Mouse (Mus musculus): ENCODE results near the gene C2cd4a. TPM values are rescaled to one million over a fixed set of nuclear protein-coding genes. Genes with fewer than 3 reads are reported as not detected.

The C2cd4a gene
- total and polyA plus RNA-seq, 2 experiments from 2014 or later: not detected

GRCm38 (mm10) chr9:67845648-67846047 lies 13.5 kb upstream of the C2cd4a start:
- ATAC-seq (ENCODE audit: insufficient read depth, low read depth) (no peak), DNase-seq (ENCODE audit: low spot score) (no peak)
- Histone ChIP-seq H3K4me1 (ENCODE audit: control insufficient read depth, insufficient read depth) (peaks cover 15% of the 10 kb centered on the region; the same call in 1 of the 2 replicates), H3K36me3 (replicated peaks; ENCODE audit: control insufficient read depth, insufficient read depth, low read length) (peaks cover 4% of the 10 kb centered on the region; the same call in 1 of the 2 replicates), H3K27ac (ENCODE audit: low read depth) (peak overlapping the region; percentile 8; the same call in 1 of the 2 replicates), H3K4me2 (ENCODE audit: low read depth, low read length) (no peak overlapping the region), H3K9me3 (replicated peaks; ENCODE audit: control insufficient read depth, low read length) (no peaks in the 10 kb centered on the region), H3K27me3 (ENCODE audit: control insufficient read depth, insufficient read depth, low read length) (no peaks in the 10 kb centered on the region), H3K4me3 (ENCODE audit: low read depth, low read length) (no peak overlapping the region), H3K9ac (replicated peaks; ENCODE audit: low read depth, low read length) (no peak overlapping the region)
- TF ChIP-seq CTCF (IDR thresholded peaks at IDR 0.05; ENCODE audit: low read depth): no peak
- TF ChIP-seq EP300 (IDR thresholded peaks at IDR 0.05; ENCODE audit: low read depth): no peak
- WGBS: 62% methylated on average over 5 of the region's 5 CpGs

DNA sequence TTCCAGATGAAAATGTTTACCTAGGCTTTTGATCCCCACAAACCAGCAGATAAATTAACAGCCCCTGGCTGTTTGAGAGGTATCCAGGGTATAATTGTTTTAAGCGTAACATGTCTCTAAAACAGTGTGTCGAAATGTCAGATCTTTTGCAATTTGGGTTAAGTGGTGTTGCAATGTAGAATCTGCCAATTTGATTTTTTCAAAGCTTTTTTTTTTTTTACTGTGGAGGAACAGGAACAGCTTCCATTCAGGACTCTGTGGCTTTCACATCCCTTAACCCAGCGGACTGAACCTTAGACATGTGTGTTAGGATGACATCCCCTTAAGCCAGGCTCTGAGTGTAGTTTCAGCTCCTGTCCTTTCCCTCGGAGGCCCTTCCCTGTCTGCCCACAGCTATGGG lies 12.9 kb upstream of the C2cd4a start:
- Histone ChIP-seq H3K36me3 (replicated peaks; ENCODE audit: control insufficient read depth, insufficient read depth, low read length) (peaks cover 4% of the 10 kb centered on the region; the same call in 1 of the 2 replicates), H3K4me1 (ENCODE audit: control insufficient read depth, insufficient read depth) (peaks cover 17% of the 10 kb centered on the region; the same call in 1 of the 2 replicates), H3K4me2 (ENCODE audit: low read depth, low read length) (no peak overlapping the region), H3K4me3 (ENCODE audit: low read depth, low read length) (no peak overlapping the region), H3K9ac (replicated peaks; ENCODE audit: low read depth, low read length) (no peak overlapping the region), H3K27ac (ENCODE audit: low read depth) (peak overlapping the region; percentile 8; the same call in 1 of the 2 replicates), H3K9me3 (replicated peaks; ENCODE audit: control insufficient read depth, low read length) (no peaks in the 10 kb centered on the region), H3K27me3 (ENCODE audit: control insufficient read depth, insufficient read depth, low read length) (no peaks in the 10 kb centered on the region)
- 81% methylated on average over 4 of the region's 4 CpGs for WGBS
- TF ChIP-seq EP300 (IDR thresholded peaks at IDR 0.05; ENCODE audit: low read depth): no peak
- no peak for TF ChIP-seq CTCF (IDR thresholded peaks at IDR 0.05; ENCODE audit: low read depth)
- ATAC-seq (ENCODE audit: insufficient read depth, low read depth): no peak
- DNase-seq (ENCODE audit: low spot score): no peak

- no peak overlapping the region for H3K4me2 ChIP-seq (ENCODE audit: low read depth, low read length)
- TF ChIP-seq CTCF (IDR thresholded peaks at IDR 0.05; ENCODE audit: low read depth): no peak
- TF ChIP-seq EP300 (IDR thresholded peaks at IDR 0.05; ENCODE audit: low read depth): no peak
- no peaks in the 10 kb centered on the region for H3K9me3 ChIP-seq (replicated peaks; ENCODE audit: control insufficient read depth, low read length)
- ATAC-seq (ENCODE audit: insufficient read depth, low read depth): no peak
- H3K27ac ChIP-seq (ENCODE audit: low read depth): no peak overlapping the region
- H3K9ac ChIP-seq (replicated peaks; ENCODE audit: low read depth, low read length): no peak overlapping the region
- H3K36me3 ChIP-seq (replicated peaks; ENCODE audit: control insufficient read depth, insufficient read depth, low read length): peaks cover 4% of the 10 kb centered on the region; the same call in 1 of the 2 replicates
- peaks cover 20% of the 10 kb centered on the region; the same call in 1 of the 2 replicates for H3K4me1 ChIP-seq (ENCODE audit: control insufficient read depth, insufficient read depth)
- no peaks in the 10 kb centered on the region for H3K27me3 ChIP-seq (ENCODE audit: control insufficient read depth, insufficient read depth, low read length)
- DNase-seq (ENCODE audit: low spot score): peak; percentile 17
- 21% methylated on average over 5 of the region's 5 CpGs for WGBS
- H3K4me3 ChIP-seq (ENCODE audit: low read depth, low read length): no peak overlapping the region
Observed at GRCm38 (mm10) chr9:67842797-67843196, 10.7 kb upstream of the C2cd4a start.

DNA sequence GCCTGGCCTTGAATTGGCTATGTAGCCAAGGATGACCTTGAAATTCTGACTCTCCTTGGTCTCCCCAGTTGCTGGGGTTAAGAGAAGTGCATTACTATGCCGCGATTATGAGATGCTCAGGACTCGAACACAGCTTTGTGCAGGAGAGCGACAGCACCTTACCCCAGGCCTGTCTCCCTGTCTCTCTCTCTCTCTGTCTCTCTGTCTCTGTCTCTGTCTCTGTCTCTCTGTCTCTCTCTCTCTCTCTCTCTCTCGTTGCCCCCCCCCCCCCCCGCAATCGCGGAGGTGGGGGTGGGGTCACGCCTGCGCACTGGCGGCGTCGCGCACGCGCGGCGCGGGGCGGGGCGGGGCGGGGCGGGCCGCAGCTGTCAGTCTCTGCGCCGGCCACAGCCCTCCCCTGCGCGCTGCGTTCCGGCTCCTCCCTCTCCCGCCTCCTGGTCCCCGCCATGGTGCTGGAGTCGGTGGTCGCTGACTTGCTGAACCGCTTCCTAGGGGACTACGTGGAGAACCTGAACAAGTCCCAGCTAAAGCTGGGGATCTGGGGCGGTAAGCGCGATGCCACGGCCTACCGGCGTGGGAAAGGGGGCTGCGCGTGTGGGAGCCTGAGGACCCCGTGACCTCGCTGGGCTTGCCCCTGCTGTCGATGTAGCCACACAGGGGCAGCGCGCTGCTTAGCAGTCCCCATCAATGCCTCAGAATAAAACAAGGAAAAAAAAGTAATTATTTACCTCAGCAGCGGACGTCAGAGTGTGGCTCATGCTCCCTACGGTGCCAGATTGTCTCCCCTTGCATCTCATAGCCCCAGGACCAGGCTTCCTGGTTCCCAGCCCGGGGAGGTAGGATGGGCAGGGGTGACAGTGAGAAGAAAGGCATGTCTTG lies 8.1 kb upstream of the C2cd4a start, which contains the start of gene Vps13c:
Gene Vps13c (plus strand): TSS at position 416 of the 879 bp plus-strand sequence.
- TF ChIP-seq EP300 (IDR thresholded peaks at IDR 0.05; ENCODE audit: low read depth): no peak
- TF ChIP-seq CTCF (IDR thresholded peaks at IDR 0.05; ENCODE audit: low read depth): no peak; the same call in 1 of the 2 replicates
- Histone ChIP-seq H3K4me1 (ENCODE audit: control insufficient read depth, insufficient read depth) (peaks cover 20% of the 10 kb centered on the region; the same call in 1 of the 2 replicates), H3K9me3 (replicated peaks; ENCODE audit: control insufficient read depth, low read length) (no peaks in the 10 kb centered on the region), H3K9ac (replicated peaks; ENCODE audit: low read depth, low read length) (peak within 1 kb of the TSS; percentile 80), H3K36me3 (replicated peaks; ENCODE audit: control insufficient read depth, insufficient read depth, low read length) (no peaks in the 10 kb centered on the region), H3K4me2 (ENCODE audit: low read depth, low read length) (peak within 1 kb of the TSS; percentile 95), H3K4me3 (ENCODE audit: low read depth, low read length) (peak within 1 kb of the TSS; percentile 96), H3K27me3 (ENCODE audit: control insufficient read depth, insufficient read depth, low read length) (no peaks in the 10 kb centered on the region), H3K27ac (ENCODE audit: low read depth) (peak within 1 kb of the TSS; percentile 73)
- ATAC-seq (ENCODE audit: insufficient read depth, low read depth) (peak; percentile 98), DNase-seq (ENCODE audit: low spot score) (peak; percentile 80)
- WGBS: under 1% methylated on average over 44 of the region's 53 CpGs

GRCm38 (mm10) chr9:67837311-67837710 lies 5.2 kb upstream of the C2cd4a start:
- no peak overlapping the region for H3K4me2 ChIP-seq (ENCODE audit: low read depth, low read length)

More at GRCm38 (mm10) chr9:67837311-67837710, 5.2 kb upstream of the C2cd4a start:
- Histone ChIP-seq H3K4me3 (ENCODE audit: low read depth, low read length) (no peak overlapping the region), H3K4me1 (ENCODE audit: control insufficient read depth, insufficient read depth) (peaks cover 12% of the 10 kb centered on the region; the same call in 1 of the 2 replicates), H3K9me3 (replicated peaks; ENCODE audit: control insufficient read depth, low read length) (0 out of 2 replicates have a peak, but pooled peaks cover 3% of the 10 kb centered on the region), H3K27me3 (ENCODE audit: control insufficient read depth, insufficient read depth, low read length) (peaks cover 13% of the 10 kb centered on the region; the same call in 1 of the 2 replicates), H3K27ac (ENCODE audit: low read depth) (no peak overlapping the region), H3K9ac (replicated peaks; ENCODE audit: low read depth, low read length) (no peak overlapping the region), H3K36me3 (replicated peaks; ENCODE audit: control insufficient read depth, insufficient read depth, low read length) (no peaks in the 10 kb centered on the region)
- no peak for DNase-seq (ENCODE audit: low spot score)
- no peak for TF ChIP-seq CTCF (IDR thresholded peaks at IDR 0.05; ENCODE audit: low read depth)
- TF ChIP-seq EP300 (IDR thresholded peaks at IDR 0.05; ENCODE audit: low read depth): no peak
- WGBS: 67% methylated on average over 2 of the region's 2 CpGs
- no peak for ATAC-seq (ENCODE audit: insufficient read depth, low read depth)

All from heart, postnatal 0 days (tissue).